Mouse (Mus musculus) hindlimb bud, embryonic 11.5 days (tissue): ENCODE data around the gene Aimp2.

Experiments
- DNase-seq: peaks from one replicate; pipeline ENCODE4 v3.0.0-alpha.2; 2012; ENCODE audit warnings: low read depth, low spot score; ENCODE audit errors: extremely low spot score

Aimp2 gene

DNA sequence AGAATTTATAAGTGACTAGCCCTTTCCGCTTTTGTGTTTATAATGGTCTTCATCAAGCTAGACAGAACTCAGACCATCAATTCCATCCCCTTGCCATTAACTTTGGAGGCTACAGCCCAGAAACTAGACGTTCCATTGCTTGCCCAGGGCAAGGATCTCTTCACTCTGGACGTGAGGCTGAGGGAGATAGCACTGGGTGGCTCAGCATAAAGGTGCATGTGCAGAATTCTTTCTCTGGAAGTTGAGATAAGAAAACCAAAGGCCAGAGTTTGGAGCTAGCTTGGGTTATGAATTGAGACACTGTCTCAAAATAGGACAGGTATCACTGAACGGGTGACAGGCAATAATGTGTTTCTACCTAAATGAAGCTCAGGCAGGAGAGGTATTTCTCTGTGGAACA, 5.8 kb downstream of the Aimp2 start:
- no peak for DNase-seq

- DNase-seq: no peak
Observed at GRCm38 (mm10) chr5:143902111-143902510, 7.5 kb downstream of the Aimp2 start.

GRCm38 (mm10) chr5:143897635-143898330, 11.9 kb downstream of the Aimp2 start, which contains the start of gene Ankrd61:
TSS of gene Ankrd61 (minus strand) at chr5:143897685.
- no peak for DNase-seq

GRCm38 (mm10) chr5:143893396-143893795, 16.3 kb downstream of the Aimp2 start:
- DNase-seq: no peak

DNA sequence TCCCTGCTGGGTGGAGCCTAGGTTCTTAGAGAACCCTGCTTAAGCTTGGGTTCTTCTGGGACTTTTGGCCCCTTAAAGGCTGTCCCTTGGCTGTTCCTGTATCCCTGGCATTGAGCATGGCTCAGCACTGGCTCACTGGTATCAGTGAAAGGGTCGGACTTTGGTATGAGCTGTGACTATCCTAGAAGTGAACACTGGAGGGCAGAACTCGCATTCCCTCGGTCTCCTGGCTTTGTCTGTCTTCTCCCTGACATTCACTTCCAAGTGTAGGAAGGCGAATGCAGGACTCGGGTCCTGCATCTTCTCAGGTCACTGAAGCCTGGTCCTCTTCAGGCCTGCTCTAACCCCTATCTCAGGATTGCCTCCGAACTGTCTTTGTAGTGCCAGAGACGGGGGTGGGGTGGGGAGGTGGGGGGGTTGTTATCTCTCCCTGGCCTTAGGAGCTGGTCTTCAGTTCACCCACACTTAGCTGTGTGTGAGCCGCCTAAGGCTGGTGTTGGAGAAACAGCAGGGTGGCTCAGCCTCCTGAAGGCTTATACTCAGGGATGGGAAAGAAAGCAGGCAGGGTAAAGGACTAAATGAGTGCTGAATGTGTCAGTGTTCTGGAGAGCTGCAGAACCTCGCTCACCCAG, 17.3 kb downstream of the Aimp2 start:
- DNase-seq: no peak

DNA sequence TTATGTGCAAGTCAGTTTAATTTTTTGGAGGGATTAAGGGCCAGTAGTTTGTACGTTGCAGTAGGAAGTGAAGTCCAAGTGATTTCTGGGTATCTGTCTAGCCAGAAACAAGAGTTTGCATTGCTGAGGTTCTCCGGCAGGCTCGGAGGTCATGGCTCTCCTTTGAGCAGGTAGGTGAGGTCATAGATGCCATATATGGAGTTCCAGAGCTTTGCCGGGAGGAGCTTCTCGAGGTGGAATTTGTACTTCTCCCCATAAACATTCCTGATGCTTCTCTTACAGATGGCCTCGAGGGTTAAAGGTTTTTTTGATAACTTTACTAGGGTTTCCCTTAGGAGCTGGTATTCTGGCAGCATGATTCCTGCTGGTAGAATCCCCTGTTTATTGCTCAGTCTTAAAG, 18.9 kb downstream of the Aimp2 start:
- no peak for DNase-seq

DNA sequence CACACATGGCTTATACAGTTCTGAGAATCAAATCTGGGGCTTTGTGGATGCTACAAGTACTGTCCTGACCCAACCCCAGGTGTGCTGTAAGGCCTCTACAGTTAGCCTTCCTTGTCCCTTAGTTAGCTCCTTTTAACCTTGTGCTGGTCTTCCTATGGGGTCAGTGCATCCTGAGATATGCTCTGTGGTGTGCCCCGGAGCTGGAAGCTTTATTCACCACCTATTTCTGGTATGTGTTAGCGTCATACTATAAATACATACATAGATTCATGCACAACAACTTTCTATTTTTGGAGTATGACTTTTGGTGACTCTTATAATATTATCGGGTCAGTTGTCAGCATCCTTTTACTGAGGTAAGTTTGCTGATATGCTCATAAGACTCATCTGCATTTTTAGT, 24.4 kb downstream of the Aimp2 start:
- no peak for DNase-seq

GRCm38 (mm10) chr5:143874571-143874970, 35.1 kb downstream of the Aimp2 start:
- DNase-seq: no peak

- DNase-seq: no peak
Observed at GRCm38 (mm10) chr5:143871547-143872169, 38.0 kb downstream of the Aimp2 start.
